Mouse (Mus musculus) thymus, adult 2 months (tissue): ENCODE data around the gene Foxred1.

Source experiments
- CTCF ChIP-seq: fragments of 200-500 bp; IDR thresholded peaks from 2 replicates; pipeline ENCODE4 v1.5.1; 2012; ENCODE audit warnings: mild to moderate bottlenecking, control low read depth, low read length, moderate library complexity, borderline replicate concordance; ENCODE audit not compliant: control insufficient read depth, poor library complexity, insufficient read depth; ENCODE audit errors: extremely low read depth
- POLR2A ChIP-seq: fragments of 200-500 bp; IDR thresholded peaks from 2 replicates; pipeline ENCODE4 v1.6.1; 2012; ENCODE audit warnings: mild to moderate bottlenecking, low read length, control low read depth, moderate library complexity; ENCODE audit not compliant: control insufficient read depth, poor library complexity, insufficient read depth; ENCODE audit errors: extremely low read depth

DNA sequence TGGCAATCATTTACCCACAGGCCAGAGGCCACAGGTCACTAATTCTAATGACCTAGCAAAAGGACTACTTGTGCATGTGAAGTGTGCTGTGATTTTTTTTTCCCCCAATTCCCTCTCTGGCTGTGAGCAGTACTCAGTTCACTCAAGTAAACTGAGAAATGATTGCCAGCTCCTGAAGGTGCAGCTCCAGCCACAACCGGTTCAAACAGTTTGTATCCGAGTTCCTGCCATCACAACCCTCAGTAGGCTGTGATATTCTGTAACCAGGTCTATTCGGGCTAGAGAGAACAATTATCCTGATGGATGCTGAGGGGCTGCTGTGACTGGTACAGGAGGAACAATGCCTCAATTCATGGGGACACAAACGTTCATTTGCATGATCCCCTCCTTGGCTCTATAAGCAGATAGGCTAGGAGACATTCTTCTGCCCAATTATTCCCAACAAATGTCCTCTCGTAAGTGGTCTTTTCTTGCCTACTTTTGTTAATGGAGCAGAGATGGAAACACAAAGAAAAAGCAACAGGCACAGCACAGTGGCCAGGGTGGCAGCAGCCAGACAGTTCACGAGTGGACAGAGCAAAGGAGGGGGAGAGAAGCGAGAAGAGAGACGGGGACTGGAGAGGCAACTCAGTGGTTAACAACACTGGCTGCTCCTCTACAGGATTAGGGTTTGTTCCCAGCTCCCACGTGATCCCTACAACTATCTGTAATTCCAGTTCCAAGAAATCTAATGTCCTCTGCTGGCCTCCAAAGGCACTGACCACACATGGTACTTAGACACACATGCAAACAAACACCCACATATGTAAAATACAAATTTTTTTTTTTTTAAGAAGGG is 43.8 kb downstream of the Foxred1 start:
- TF ChIP-seq POLR2A (no peak), CTCF (no peak)
